Mouse (Mus musculus): Measurements from ENCODE around the gene Cplane1. TPM values are rescaled to one million over a fixed set of nuclear protein-coding genes. Genes with fewer than 3 reads are reported as not detected.

Gene Cplane1
- polyA plus RNA-seq, 1 experiment from 2014 or later, result 6.9 TPM

DNA sequence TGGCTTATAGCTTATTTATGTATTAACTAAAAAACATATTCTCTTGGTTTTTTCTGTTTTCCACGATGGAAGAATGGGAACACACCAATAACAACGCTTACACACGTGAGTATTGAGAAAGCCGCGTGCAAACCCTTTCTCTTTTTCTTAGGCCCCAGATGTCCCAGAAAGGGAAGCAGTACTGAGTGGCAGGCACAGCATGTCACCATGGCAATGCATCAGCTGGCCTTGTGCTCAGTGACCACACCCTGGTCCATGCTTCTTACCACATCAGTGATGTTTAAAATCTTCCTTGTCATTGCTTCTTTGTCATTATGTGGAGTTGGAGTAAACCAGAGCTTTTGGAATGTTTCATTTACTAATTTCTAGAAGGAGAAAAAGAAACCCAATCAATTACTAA lies 150.3 kb downstream of the Cplane1 start:
- no peak for DNase-seq (ENCODE audit: low spot score)
- H3K36me3 ChIP-seq, result peaks cover 61% of the 10 kb centered on the region
- 93% methylated on average over 5 of the region's 5 CpGs for WGBS

More for the DNA sequence above, 150.3 kb downstream of the Cplane1 start:
- no peak overlapping the region for H3K27ac ChIP-seq
- H3K4me1 ChIP-seq, result no peaks in the 10 kb centered on the region
- no peaks in the 10 kb centered on the region for H3K9me3 ChIP-seq
- H3K27me3 ChIP-seq (ENCODE audit: insufficient read depth, poor library complexity, severe bottlenecking), result no peaks in the 10 kb centered on the region
- H3K4me3 ChIP-seq, result no peak overlapping the region

Other genes starting within 250 kb of the Cplane1 start
- 47.1 and 51.6 TPM in 2 replicates for gene Wdr70, start 69.9 kb upstream of the Cplane1 start, polyA plus RNA-seq (2016; fragmentation: Nextera tagmentation; extraction: Ambion mirVana)
- 20.6 and 23.0 TPM in 2 replicates for gene Nup155, start 59.8 kb upstream of the Cplane1 start, polyA plus RNA-seq (2016; fragmentation: Nextera tagmentation; extraction: Ambion mirVana)